Mouse (Mus musculus) lung, adult 10 weeks (tissue): Measurements from ENCODE around the gene Rnaset2a. TPM values are rescaled to one million over a fixed set of nuclear protein-coding genes. Genes with fewer than 3 reads are reported as not detected.

Source experiments
- polyA plus RNA-seq: library from polyadenylated mRNA; stranded (reverse); fragments of 350-450 nt; fragmentation: Illumina TruSeq; extraction: RNeasy Lipid Tissue Mini Kit (QIAGEN cat#74804); gene quantifications from one replicate; pipeline ENCODE4 v1.2.3, GENCODE M21; 2014; ENCODE audit warnings: low read depth, low replicate concordance; ENCODE audit not compliant: insufficient read depth

Gene Rnaset2a
- 24.9 TPM for polyA plus RNA-seq

DNA sequence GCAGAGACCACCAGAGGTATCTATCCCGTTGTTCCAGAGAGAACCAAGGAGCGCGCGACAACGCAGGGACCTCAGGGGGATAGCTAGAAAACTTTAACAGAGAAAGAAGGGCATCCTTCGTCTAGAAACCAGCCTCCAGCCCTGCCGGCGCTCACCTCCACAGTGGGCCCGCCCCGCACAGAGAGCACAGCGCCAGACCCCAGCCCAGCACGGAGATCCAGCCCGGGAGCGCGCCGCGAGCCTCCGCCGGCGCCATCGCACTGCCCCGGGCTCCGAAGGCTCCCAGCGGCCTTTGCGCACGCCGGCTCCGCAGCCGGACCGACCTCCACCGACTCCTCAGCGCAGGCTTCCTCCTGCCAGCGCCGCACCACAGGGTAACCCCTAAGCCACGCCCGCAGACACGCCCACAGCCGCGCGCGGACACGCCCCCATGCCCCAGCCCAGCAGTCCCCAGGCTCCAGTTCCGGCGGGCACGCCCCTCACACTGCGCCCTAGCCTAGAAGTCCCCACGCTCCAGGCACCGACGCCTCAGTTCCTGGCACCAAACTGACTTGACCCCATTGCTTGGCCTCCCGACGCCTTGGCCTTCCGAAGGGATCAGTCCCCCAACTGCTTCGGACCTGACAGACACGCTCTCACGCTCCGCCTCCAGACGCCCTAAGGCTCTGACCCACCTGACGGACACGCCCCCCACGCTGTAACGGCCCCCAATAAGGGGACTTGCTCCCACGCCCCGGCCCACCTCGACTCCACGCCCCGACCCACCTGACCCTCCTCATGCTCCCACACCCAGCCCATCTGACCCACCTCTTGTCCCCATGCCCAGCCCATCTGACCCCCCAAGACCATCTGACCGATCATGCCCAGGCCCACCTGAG is at the start of gene Rnaset2a, which contains the start of gene Gm49673:
Gene Rnaset2a (minus strand): TSS at position 659 of the 878 bp plus-strand sequence.
Gene Gm49673 (minus strand): TSS at position 350 of the 878 bp plus-strand sequence.

DNA sequence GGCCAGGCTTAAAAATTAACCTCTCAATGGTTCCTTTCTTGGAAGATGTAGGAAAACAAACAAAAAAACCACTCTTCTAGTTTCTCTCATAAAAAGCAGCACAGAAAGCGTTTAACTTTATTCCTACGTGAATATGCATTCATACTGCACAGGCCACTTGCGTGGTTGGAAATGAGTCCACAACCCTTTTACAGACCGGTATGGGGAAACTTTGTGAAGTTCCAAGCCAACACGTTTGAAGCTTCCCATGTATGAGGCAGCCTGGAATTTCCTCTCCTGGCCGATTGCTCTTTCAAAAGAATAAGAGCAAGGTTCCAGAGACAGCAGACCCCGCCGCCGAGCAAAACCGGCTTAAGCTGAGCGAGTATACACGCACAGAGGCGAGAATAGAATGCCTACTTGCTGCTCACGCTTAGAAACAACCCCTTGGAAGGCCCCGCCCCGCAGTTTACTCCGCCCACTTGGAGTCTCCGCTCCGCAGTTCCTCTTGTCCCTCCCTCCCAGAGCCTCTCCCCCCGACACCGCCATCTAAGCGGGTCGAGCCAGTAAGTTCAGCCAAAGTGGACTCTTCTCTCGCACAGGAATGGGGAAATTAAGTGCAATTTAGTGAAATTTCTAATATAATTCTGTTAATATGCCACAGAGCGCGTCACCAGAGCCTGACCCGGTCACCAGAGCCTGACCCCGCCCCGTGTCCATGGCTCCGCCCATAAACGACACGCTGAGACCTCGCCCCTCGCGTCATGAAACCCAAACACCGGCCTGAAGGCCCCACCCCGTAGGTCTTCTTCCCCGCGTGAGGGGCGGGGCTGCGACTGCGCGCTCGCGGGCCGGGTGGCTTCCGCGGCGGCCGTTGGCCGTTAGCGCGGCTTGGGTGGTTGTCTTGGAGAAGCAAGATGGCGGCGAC is 17.1 kb upstream of the Rnaset2a start, which contains the start of gene Fgfr1op:
Gene Fgfr1op (plus strand): TSS at position 801 of the 907 bp plus-strand sequence.

Other genes with a start within 250 kb of the Rnaset2a start
- 4.9 TPM for gene Tagap, start 222.1 kb downstream of the Rnaset2a start, polyA plus RNA-seq
- 32.2 TPM for gene Rsph3a, start 202.5 kb downstream of the Rnaset2a start, polyA plus RNA-seq
- gene Gm49673, start 309 bp downstream of the Rnaset2a start, polyA plus RNA-seq = 0.12 TPM
- 8.5 TPM for gene Fgfr1op, start 17.4 kb upstream of the Rnaset2a start, polyA plus RNA-seq
- gene Ccr6, start 87.9 kb upstream of the Rnaset2a start, polyA plus RNA-seq = 1.2 TPM
- 198 TPM for gene Mpc1, start 134.8 kb upstream of the Rnaset2a start, polyA plus RNA-seq
- 68.1 TPM for gene Sft2d1, start 163.0 kb upstream of the Rnaset2a start, polyA plus RNA-seq
- gene Prr18, start 189.4 kb upstream of the Rnaset2a start, polyA plus RNA-seq = 5.4 TPM
- 2.5 TPM for gene T2, start 207.9 kb upstream of the Rnaset2a start, polyA plus RNA-seq